Mouse (Mus musculus): Measurements from ENCODE around the gene Xpnpep2.

Xpnpep2 gene

DNA sequence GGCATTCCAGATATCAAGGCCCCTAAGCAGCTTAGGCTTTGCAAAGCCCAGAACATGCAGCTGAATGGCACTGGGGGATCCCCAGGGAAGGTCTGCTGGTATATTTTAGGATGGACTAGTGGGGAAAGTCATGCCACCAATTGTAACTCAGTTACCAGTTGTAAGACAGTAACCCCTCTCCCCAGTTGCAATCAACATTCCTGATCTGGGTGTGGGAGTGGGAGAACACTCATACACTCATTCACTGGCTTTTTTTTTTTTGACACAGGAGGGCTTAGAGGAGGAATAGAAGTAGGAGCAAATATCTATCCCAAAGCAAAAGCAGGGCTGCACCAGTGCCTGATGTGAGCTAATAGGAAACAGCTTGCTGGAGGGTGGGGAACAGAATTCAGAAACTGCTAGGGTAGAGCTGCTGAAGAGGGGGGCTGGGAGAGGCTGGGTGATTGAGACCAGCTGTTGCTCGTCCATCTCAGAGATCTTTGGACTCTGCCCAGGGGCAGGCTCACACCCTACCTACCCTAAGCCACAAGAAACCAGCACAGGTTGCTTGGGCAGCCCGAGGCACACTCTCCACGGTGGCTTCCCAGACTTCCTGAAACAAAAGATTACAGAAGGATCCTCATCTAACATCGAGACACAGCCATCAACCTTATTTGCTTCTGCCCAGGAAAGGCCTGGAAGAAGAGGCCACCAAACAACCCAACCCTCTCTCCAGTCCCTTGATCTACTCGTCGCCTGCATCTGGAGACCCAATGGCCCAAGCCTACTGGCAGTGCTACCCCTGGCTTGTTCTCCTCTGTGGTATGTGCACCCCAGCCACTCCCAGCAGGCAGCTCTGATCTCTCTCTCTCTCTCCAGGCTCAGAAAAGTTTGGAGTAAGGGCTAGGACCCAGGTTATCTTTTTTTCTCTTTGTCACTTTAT lies at the start of gene Xpnpep2:
TSS of gene Xpnpep2 (plus strand) at position 332 of the 922 bp plus-strand sequence.
- no peak for DNase-seq (ENCODE audit: low spot score)

DNA sequence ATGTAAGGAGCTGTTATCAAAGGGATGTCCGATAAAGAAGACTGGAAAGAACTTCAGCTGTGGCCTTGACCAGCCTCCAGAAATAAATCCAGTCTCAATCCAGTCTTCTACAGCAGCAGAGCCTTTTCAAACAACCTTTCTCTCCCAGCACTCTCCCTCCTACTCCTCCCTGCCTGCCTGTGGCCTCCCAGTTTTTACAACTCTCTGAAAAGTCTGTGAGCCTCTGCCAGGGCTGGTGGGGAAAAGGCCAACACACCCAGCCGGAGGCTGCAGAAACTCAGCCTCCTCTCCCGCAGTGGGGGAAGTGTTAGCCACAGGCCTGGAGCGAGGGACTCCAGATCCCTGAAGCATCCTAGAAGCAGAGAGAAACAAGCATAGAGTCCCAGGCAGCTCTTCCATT lies 46.0 kb upstream of the Xpnpep2 start:
- no peak for DNase-seq (ENCODE audit: low spot score)

DNA sequence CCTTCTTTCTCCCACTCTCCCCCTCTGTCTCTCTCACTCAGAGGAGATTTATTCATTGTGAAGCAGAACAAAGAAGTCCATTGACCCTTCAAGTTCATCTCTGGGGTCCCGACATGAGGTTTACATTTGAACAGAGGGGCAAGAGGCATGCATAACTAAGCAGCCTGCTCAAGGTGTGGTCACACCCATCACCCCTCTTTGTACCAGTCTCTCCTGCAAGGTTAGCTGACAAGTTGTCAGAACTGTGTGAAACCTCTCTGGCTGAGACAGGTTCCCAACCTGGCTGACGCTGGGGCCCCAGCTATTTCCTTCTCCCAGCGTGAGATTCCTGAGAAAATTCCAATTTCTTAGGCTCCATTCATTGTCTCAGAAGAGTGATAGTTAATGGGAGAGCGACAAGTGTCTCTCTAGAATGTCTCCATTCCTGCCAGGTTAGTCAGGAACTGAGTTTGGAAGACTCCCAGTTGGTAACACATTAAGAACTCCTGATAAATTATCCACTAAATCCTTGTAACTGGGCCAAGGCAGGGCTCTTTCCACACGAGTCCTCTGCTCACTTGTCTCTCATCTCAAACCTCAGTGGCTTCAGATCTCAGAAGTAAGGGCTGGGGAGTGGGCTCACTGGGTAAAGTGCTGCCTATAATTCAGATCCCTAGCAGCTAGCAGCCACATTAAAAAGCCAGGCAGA lies 44.2 kb upstream of the Xpnpep2 start:
- no peak for DNase-seq (ENCODE audit: low spot score)

DNA sequence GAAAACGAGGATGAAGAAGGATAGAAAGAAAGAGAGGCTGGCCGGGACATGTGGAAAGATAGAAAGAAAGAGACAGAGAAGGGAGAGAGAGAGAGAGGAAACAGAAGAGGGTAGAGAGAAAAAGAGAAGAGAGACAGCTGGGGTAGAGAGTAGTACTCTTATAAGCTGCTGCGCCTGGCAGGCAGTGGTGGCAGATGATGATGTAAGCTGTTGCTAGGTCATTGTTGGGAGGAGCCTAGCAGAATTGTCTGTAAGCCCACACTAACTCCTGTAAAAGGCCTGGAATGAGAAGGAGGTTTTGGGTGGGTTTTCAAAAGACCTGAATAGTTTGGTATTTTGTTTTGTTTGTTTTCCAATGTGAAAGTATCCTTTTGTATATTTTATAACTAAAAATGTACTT lies 41.6 kb upstream of the Xpnpep2 start:
- DNase-seq (ENCODE audit: low spot score): no peak

DNA sequence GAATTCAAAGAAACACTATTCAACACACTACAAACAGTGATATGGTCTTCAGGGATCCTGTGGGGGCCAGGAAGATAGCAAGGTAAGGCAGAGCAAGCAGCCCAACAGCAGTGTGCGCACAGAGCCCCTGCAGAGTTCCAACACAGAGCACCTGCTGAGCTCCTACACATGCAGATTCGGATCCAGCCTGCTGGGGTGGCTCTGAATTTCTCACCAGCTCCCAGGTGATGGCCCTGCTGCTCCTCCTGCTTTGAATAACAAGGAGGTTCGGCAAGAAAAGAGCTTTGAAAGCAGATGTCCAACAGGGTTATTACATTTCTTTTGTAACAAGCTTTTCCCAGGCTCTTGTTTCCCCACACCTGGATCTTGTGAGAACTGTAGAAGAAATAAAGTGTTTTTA lies 36.6 kb upstream of the Xpnpep2 start:
- DNase-seq (ENCODE audit: low spot score): no peak

DNA sequence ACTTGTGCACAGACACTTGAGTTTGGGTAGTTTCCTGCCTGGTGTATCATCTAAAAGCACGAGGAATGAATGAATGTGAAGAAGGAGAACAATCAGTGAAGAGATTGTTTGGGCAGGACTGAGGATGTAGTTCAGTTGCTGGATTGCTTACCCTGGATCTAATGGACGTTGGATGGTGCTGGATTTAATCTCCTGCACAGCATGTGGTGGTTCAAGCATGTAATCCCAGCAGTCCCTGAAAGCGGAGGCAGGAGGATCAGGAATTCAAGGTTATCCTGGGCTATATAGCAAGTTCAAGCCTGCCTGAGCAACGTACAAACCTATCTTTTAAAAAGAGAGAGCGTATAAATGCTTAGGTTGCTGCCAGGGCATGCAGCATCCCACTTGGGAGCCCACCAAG lies 36.1 kb upstream of the Xpnpep2 start:
- DNase-seq (ENCODE audit: low spot score): no peak

DNA sequence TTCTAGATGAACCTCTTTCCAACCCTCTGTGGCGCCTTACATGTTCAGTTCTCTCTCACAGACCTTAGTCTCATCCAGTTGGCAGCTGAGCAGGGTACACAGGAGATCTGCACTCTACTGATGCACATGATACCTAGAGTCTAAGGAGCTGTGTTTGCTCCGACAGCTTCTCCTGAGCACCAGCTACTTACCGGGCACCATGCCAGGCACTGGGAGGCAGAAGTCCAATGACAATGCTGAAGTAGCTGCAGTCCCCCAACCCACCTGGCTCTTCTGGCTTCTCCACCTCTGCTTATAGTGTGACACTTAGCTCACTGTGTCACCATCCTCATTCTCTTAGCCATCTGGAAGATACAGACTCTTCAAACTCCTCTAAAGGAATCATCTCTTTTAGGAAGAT lies 33.8 kb upstream of the Xpnpep2 start:
- no peak for DNase-seq (ENCODE audit: low spot score)

DNA sequence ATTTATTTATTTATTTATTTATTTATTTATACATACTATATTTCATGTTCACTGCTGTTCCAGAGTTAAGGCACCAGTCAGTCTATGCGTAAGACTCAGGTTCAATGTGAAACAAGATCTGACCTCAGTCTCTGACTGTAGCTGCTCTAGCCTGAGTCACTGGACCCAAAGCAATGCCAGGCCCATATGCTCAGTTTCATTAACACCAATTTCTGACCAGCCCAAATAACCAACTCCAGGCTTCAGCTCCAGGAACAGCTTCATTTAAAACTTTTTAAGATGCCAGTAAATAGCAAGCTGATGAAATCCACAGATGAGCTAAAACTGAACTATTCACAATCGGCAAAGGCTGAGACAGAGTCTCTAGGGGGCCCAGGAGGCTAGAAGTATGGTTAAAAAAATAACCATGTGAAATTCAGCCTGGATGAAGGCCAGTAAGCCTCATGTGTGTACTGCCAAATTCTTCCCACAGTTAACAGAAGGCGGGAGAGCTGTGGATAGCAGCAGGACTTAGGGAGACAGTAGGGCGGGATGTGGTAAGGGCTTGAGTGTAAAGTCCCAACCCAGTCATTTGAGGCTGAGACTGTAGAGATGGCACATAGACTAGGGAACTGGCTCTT lies 31.6 kb upstream of the Xpnpep2 start:
- no peak for DNase-seq (ENCODE audit: low spot score)

DNA sequence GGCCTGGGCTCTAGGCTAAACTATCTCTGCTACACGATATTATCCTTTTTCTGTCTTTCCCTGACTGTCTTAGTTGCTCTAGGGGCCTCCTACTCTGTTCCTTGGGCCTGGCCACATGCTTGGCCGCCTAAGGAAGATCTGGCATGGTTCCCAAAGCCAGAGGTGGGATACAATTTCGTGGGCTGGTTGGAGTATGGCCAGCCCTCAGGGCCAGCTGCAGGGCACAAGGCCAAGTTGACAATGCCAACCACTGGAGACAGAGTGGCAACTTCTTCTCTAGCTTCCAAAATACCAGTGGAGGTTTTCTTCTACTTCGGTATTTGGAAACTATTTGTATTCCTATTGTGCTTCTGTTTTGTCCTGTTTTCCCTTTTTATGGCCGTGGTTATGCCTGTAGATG lies 26.2 kb upstream of the Xpnpep2 start:
- no peak for DNase-seq (ENCODE audit: low spot score)

DNA sequence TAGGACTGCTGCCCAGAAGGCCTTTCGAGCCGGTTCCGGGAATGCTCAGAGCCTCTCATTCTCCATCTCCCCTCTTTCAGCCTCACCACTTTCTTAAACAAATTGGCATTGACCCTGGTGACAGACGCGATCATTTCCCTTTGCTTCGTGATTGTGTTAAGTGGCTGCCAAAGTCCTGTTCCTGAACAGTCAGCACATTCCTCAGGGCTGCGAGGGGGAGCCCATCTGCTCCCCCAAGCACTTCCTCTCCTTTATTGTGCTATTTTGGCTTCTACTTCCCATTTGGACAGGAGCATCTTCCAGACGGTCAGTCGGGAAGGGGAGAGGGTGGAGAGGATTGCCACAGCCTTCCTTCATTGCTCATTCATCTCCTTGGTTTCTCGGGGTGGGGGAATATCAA lies 16.4 kb upstream of the Xpnpep2 start:
- no peak for DNase-seq (ENCODE audit: low spot score)

DNA sequence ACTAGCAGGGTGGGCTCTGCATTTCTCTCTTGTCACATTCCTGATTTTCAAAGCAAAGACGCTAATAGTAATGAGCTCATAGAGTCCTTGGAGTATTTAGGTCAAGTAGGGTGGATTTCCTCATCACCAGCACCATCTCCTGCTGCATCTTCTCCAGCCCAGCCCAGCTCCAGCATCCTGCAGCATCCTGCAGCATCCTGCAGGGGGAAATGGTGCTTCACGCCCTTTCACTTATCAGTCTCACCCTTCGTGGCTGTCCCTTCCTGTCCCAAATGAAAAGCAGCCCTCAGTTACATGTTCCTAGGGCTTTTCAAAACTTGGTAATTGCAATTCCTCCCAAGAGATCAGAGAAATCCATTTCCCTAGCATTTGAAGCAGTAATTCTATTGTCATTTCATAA lies 15.0 kb upstream of the Xpnpep2 start:
- DNase-seq (ENCODE audit: low spot score): no peak

DNA sequence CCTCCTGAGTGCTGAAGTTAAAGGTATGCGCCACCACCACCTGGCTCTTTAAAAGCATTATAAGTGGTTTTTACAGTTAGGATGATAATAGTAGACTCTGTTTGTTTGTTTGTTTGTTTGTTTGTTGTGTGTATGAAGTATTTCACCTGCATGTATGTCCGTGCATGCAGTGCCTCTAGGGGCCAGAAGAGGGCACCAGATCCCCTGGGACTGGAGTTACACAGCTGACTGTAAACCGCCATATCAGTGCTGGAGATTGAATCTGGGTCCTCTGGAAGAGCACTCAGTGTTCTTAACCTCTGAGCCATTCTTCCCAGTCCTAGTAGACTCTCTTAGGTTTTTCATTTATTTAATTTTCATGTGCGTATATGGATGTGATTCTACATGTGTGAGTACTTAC lies 13.9 kb upstream of the Xpnpep2 start:
- DNase-seq (ENCODE audit: low spot score): no peak

DNA sequence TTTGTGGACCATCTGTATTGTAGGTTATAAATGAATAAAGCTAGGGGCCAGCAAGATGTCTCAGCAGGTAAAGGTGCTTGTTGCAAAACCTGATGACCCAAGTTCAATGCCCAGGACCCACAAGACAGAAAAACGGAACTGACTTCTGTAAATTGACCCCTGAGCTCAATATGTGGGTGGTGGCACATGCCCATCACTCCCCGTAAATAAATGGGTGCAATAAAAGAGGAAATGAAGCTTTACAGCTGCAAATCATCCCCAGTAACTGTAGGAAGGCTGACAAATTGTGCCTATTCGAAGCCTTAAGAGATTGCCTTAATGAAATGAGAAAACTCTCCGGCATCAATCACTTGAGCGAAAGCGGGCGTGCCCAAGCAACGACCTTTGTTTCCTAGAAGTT lies 11.9 kb upstream of the Xpnpep2 start:
- no peak for DNase-seq (ENCODE audit: low spot score)

DNA sequence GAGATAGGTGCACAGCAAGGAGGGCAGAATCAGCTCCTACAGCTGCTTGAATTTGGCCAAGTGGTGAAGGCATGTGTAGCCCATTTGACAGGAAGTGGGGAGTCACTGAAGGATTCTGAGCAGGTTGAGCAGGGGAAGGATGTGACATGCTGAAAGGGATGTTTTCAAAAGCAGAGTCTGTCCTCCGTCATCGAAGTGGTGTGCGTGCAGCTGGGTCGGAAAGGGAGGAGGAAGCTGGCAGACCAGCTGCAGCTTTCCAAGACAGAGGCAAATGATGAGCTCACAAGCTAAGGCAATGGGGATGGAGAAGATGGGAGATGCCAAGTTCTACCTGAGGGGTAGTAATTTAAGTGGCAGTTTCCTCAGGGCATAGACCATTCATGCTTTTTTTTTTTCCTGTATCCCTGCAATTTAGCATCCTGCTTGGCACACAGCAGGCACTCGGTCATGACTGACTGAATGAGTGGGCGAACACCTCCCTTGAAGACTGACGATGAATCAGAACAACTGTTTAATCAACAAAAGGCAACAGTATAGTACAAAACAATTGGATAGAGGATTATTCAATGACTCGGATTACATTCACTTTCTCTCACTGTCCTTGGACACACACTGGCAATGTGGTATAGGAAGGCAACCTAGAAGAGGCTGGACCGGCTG lies 9.9 kb upstream of the Xpnpep2 start:
- DNase-seq (ENCODE audit: low spot score): no peak

DNA sequence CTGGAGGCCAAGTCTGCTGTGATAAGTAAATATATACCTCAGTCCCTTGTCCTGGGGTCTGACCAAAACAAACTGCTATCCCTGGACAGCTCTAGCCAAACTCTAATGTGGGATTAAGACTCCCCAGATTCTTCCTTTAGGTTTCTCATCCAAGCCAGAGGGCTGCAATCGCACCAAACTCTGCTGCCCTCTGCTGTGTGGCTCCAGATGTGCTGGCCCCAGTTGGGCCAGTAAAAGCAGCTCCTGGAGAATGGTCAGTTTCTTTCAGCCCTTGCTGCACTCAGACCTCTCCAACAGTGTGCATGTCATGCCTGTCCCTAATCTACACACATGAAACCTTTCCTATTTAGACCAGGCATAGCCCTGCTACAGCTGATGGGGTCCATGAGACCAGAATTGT lies 8.7 kb upstream of the Xpnpep2 start:
- no peak for DNase-seq (ENCODE audit: low spot score)

DNA sequence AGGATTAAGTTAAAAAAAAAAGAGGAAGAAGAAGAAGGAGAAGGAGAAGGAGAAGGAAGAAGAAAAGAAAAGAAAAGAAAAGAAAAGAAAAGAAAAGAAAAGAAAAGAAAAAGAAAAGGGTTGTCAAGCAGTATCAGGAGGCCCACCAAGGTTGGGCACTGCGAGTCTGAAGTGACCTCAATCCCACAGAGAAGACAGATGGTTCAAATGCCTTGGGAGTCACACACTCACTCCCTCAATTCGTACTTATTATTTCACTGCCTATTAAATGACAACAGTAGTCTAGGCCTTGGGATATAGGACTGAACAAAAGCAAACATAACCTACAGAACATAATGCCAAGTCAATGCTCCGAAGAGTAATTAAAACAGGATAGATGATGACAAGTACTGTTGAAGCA lies 5.3 kb upstream of the Xpnpep2 start:
- no peak for DNase-seq (ENCODE audit: low spot score)

DNA sequence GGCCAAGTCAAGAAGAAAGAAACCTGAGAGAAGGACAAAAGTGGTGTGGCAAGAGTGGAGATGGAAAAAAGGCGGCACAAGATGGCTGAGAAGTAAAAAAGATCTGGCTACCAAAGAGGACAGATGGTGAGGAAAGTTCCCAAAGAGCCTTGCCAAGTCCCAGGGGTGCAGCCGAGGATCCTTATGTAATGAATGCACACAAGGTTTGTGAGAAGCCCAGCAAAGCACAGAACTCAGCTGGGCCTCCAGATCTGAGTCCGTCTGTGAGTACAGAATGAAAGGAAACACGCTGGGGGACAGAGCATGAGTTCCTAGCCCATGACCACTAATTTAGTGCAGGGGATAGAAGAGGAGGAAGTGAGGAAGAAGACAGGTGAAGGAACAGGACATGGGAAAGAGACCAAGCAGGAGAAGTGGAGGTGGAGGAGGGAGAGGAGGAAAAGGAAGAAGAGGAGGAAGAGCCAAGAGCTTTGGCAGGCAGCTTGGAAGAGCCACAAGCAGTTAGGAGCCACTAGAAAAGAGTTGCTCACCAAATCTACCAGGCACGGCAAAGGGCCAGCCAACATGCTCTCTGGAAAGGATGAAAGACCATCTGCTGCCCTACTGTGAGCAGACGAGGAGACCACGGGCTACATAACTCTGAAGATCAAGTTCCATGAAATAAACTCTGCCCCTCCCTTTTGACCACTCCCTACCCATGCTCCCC lies 3.6 kb upstream of the Xpnpep2 start:
- no peak for DNase-seq (ENCODE audit: low spot score)

DNA sequence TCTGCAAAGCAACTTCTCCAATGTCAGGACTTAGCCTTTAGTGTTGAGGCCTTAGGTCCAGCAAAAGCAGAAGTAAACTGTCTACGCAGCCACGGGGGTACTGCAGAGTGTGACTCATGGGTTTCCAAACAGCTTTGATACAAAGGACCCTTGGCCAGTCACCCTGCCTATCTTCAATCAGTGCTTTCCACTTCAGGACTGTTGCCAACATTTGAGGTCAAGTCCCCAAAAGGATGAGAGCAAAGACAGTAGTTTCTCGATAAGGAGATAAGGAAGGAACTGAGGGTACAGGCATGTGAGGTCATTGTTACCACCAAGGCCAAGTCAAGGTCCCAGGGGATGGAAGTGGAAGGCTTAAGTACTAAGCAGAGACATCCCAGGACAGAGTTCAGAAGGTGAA lies 2.3 kb upstream of the Xpnpep2 start:
- no peak for DNase-seq (ENCODE audit: low spot score)

DNA sequence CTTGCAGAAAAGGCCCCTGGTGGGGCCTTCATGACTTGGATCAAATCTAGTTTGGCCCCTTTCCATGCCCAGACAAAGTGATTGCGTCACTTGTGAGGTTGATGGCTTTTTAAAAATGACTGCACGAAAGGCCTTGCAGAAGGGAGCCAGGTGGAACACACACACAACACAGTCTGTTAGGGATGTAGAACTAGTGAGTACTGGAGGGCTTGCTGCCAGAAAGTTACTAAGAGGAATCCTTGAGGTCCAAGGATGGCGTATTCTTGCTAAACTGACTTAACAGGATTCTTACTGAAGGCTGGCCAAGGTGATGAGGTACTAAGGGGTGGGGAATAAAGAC lies 761 bp downstream of the Xpnpep2 start:
- no peak for DNase-seq (ENCODE audit: low spot score)

DNA sequence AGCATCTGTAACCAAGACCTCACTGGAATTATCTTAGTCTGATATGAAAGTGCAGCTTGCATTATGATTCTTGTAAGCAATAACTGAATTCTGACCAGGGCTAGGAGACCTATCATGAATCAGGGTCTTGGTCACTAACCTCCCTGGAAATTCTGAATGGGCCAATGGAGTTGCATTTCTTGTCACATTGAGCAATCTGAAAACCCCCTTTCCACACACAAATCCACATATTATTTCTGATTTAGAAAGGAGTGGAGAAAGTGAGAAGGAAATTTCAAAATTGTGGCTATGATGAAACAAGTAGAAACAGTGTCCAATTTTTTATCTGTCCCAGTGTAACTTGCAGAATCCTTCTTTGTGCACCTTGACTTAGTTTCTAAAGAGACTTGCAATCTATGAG lies 10.8 kb downstream of the Xpnpep2 start:
- DNase-seq (ENCODE audit: low spot score): no peak

DNA sequence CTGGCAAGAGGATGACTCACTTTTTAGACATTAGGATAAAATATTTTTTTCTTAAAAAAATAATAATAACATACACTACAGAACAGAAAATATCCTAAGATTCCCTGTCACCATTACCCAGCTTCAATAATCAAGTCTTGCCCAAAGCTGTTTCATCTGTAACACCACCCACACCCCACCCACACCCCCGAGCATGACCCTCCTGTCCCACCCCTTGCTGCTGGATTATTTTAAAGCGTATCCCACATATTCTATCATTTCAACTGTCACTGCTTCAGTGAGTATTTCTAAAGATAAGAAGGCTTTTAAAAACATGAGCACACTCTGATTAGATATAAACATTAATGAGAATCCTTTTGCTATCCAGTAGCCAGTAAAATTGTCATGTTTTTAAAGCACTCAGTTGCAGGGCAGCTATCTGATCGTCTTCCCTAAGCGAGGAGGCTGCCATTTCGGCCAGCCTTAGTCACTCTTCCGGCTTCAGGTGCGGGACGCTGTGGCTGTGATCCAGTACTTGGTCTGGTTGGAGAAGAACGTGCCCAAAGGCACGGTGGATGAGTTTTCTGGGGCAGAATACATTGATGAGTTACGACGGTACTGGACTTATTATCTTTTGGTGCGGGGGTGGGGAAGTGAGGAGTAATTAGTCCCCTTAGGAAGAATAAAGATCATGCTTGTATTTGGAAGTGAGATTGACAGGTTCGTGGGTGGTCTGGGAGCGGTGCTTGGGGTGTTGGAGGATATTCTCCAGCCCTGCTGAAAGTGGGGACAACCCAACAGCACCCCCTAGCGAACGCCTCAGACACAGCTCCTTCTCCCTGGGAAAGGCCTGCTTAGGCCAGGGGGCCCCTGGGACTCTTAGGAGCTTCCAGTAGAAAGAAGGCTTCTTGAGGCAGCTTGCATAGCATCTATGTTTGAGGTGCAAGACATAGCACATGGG lies 15.9 kb downstream of the Xpnpep2 start:
- DNase-seq (ENCODE audit: low spot score): no peak

Data from MN1 (cell line).